Mouse (Mus musculus) layer of hippocampus, postnatal 14 days (tissue): ENCODE measurements at regions not wholly inside any gene's neighbourhood (a gene's known extent, or its start where the extent isn't known, plus 50 kb on each side); places are given as distances from the start of the nearest gene placed in this dataset.

Experiments used
- DNase-seq, 2 experiments: peaks; one replicate each; pipeline ENCODE4 v3.0.0; 2021 to 2022; ENCODE audit warnings: low spot score in 2 of 2, mixed read lengths in 1 of 2

GRCm38 (mm10) chr6:53143846-53144584, 75.6 kb upstream of the Jazf1 start:
- peak; percentile 28 to 53 for DNase-seq

GRCm38 (mm10) chr6:53134410-53134809, 66.0 kb upstream of the Jazf1 start:
- DNase-seq: no peak

- DNase-seq: no peak
These were observed 62.4 kb upstream of the Jazf1 start for GRCm38 (mm10) chr6:53130717-53131330.

- DNase-seq: no peak
These were observed 58.3 kb upstream of the Jazf1 start for GRCm38 (mm10) chr6:53126776-53127175.

DNA sequence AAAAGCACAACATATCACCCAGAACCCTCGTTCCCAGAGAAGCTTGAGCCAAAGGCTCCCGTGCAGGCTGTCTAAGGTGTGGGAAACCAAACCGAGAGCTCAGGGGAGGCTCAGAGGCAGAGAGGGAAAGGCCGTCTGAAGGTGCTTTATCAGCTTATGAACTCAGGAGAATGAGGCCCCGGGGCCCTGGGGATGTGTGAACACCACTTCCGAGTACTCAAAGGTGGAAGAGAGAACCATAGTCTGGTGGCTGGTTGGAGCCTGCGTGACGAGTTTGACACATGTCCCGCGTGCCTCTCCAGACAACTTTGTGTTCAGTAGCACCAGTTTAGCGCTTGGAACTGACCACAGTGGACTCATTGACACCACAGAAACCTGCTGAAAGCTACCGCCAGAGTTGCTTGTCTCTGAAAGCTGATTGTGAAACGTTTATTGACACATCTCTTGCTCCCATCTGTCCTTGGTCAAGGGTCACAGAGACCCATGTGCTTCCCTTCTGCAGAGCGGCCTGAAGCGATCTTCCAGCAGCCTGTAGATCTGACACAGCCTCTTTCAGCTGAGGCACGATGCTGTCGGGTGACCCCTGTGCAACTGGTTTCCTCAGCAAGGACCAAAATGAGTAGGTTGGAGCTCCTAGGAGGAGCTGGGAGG, 56.5 kb upstream of the Jazf1 start:
- DNase-seq: no peak

DNA sequence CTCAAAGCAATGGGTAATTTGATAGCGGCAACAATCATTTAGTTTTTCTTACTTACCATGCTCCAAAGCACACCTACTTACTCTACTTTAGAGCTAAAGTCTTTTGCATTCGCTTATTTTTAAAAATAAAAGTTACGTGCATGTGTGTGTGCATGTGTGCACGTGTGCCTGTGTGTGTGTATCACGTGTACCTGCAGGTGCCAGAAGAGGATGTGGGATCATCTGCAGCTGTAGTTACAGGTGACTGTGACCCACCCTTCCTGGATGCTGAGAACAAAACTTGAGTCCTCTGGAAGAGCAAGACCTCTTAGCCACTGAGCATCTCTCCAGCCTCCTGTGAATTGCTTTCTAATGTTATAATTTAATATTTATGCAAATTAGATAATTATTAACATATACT, 52.0 kb upstream of the Jazf1 start:
- no peak for DNase-seq
